Mouse (Mus musculus) kidney, postnatal 0 days (tissue): ENCODE data around the gene Cdca7l. TPM values are rescaled to one million over a fixed set of nuclear protein-coding genes. Genes with fewer than 3 reads are reported as not detected.
"Not testable (repeated sequence)": the region's sequence is repeated elsewhere in the genome, so short reads cannot be mapped to it uniquely, and the experiment has no call there.

ENCODE experiments used
- ATAC-seq: fragments of 200-750 bp; cut with Nextera tagmentation; replicated peaks from 2 replicates; pipeline ENCODE4 v1.8.0; 2017; ENCODE audit warnings: low read depth, moderate number of reproducible peaks, moderate TSS enrichment, moderate library complexity; ENCODE audit not compliant: low FRiP score
- DNase-seq: peaks from one replicate; pipeline ENCODE4 v3.0.0-alpha.2; 2016; ENCODE audit warnings: low spot score
- H3K27ac ChIP-seq: fragments of 300-500 bp; sonication (generic); 2 replicates; pipeline ENCODE4 v1.5.1; 2014; ENCODE audit warnings: mild to moderate bottlenecking
- H3K27me3 ChIP-seq: fragments of 300-500 bp; sonication (generic); 2 replicates; pipeline ENCODE4 v1.6.1; 2014; ENCODE audit warnings: low read length, mixed read lengths; ENCODE audit not compliant: insufficient read depth
- H3K36me3 ChIP-seq: fragments of 300-500 bp; sonication (generic); 2 replicates; pipeline ENCODE4 v1.6.1; 2014; ENCODE audit warnings: low read length, mixed read lengths; ENCODE audit not compliant: insufficient read depth
- H3K4me1 ChIP-seq: fragments of 300-500 bp; sonication (generic); replicated peaks from 2 replicates; pipeline ENCODE4 v1.6.1; 2014; ENCODE audit warnings: antibody characterized with exemption, low read length, mixed read lengths; ENCODE audit not compliant: insufficient read depth
- H3K4me2 ChIP-seq: fragments of 300-500 bp; sonication (generic); 2 replicates; pipeline ENCODE4 v1.6.1; 2014; ENCODE audit warnings: mild to moderate bottlenecking, low read length, moderate library complexity, mixed read lengths
- H3K4me3 ChIP-seq: fragments of 300-500 bp; sonication (generic); replicated peaks from 2 replicates; pipeline ENCODE4 v1.5.1; 2014; ENCODE audit warnings: low read depth, low read length
- H3K9ac ChIP-seq: fragments of 300-500 bp; sonication (generic); 2 replicates; pipeline ENCODE4 v1.6.1; 2014; ENCODE audit warnings: low read depth, low read length
- H3K9me3 ChIP-seq: fragments of 300-500 bp; sonication (generic); replicated peaks from 2 replicates; pipeline ENCODE4 v1.6.1; 2016; ENCODE audit warnings: low read length, inconsistent platforms, mixed read lengths
- CTCF ChIP-seq: IDR thresholded peaks from 2 replicates; pipeline ENCODE4 v1.5.1; 2016; ENCODE audit warnings: antibody characterized with exemption, low read depth, mild to moderate bottlenecking, moderate library complexity
- WGBS: fragments of 180-500 bp; shearing (Covaris S2); extraction: QIAGEN DNeasy Blood & Tissue Kit; methylation state at CpG from one replicate; pipeline ENCODE4 v1.1.7; 2014; 5-methylcytosine and 5-hydroxymethylcytosine counted together
- polyA plus RNA-seq: library from polyadenylated mRNA; unstranded; fragments of >200 nt; fragmentation: Nextera tagmentation; extraction: Ambion mirVana; gene quantifications from 2 replicates; pipeline ENCODE4 v1.2.1, GENCODE M21; 2015

Gene Cdca7l
- polyA plus RNA-seq, result 34.8 and 41.4 TPM in 2 replicates

DNA sequence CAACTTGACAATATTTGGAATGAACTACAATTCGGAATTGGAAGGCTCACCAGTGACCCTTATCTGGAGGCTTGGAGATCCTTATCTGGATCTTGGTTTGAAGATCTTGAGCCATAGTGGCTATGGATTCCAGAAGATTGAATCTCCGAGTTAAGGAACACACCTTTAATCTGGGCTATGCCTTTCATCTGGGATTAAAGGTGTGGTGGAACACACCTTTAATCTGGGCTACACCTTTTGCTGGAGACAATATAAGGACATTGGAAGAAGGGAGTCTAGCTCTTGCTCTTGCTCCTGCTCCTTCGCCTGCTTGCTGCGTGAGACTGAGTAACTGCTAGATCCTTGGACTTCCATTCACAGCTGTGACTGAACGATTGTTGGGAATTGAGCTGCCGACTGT, at the start of gene Cdca7l:
Cdca7l (plus strand) TSS at position 301 of the 400 bp plus-strand sequence.
- H3K27me3 ChIP-seq, H3K9me3 ChIP-seq, ATAC-seq, H3K9ac ChIP-seq, H3K27ac ChIP-seq, DNase-seq, H3K4me2 ChIP-seq, H3K4me3 ChIP-seq, H3K36me3 ChIP-seq, H3K4me1 ChIP-seq: not testable (repeated sequence)
- WGBS, result no CpG with 5 or more reads among the region's 6 CpGs

- Histone ChIP-seq H3K9me3 (no peaks in the 10 kb centered on the region), H3K4me2 (no peak overlapping the region), H3K4me1 (0 out of 2 replicates have a peak, but pooled peaks cover 7% of the 10 kb centered on the region), H3K27me3 (no peaks in the 10 kb centered on the region), H3K36me3 (no peaks in the 10 kb centered on the region), H3K9ac (no peak overlapping the region), H3K4me3 (no peak overlapping the region), H3K27ac (no peak overlapping the region)
- no peak for TF ChIP-seq CTCF
- DNase-seq (no peak), ATAC-seq (no peak)
- 47% methylated on average over 7 of the region's 7 CpGs for WGBS
Observed at GRCm38 (mm10) chr12:117756010-117756409, 48.1 kb upstream of the Cdca7l start.

- DNase-seq, result no peak
- Histone ChIP-seq H3K27ac (no peak overlapping the region), H3K4me1 (no peaks in the 10 kb centered on the region), H3K9me3 (no peaks in the 10 kb centered on the region), H3K36me3 (no peaks in the 10 kb centered on the region), H3K9ac (no peak overlapping the region), H3K4me3 (no peak overlapping the region), H3K27me3 (no peaks in the 10 kb centered on the region), H3K4me2 (no peak overlapping the region)
- no peak for TF ChIP-seq CTCF
- no peak for ATAC-seq
- WGBS, result 68% methylated on average over 5 of the region's 5 CpGs
Observed at GRCm38 (mm10) chr12:117760373-117760772, 43.7 kb upstream of the Cdca7l start.

DNA sequence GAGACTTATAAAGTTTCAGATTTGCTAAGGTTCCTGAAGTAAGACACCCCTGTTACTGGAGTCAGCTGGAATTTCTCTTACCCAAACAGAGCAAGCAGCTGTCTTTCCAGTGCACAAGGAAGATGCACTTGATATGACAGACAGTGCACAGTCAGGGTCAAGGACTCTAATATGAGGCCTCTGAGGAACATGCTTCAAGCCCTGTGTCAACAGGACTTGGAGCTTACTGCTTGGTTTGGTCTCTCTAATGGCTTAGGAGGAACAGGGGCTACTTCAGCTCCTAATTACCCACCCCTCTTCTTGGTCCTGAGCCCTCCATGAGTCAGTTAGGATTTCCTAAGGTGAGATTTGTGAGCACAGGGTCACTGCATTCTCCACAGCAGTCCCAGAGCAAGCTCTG, 43.2 kb upstream of the Cdca7l start:
- H3K4me3 ChIP-seq, result no peak overlapping the region
- no peaks in the 10 kb centered on the region for H3K4me1 ChIP-seq
- TF ChIP-seq CTCF, result no peak
- H3K27ac ChIP-seq, result no peak overlapping the region
- no peaks in the 10 kb centered on the region for H3K27me3 ChIP-seq
- H3K9me3 ChIP-seq, result no peaks in the 10 kb centered on the region
- H3K4me2 ChIP-seq, result no peak overlapping the region
- H3K9ac ChIP-seq, result no peak overlapping the region
- DNase-seq (no peak), ATAC-seq (no peak)
- no peaks in the 10 kb centered on the region for H3K36me3 ChIP-seq

- 0% methylated on average over 1 of the region's 1 CpGs for WGBS
- no peak overlapping the region for H3K4me2 ChIP-seq
- no peak overlapping the region for H3K9ac ChIP-seq
- H3K27ac ChIP-seq, result no peak overlapping the region
- no peaks in the 10 kb centered on the region for H3K36me3 ChIP-seq
- H3K9me3 ChIP-seq, result no peaks in the 10 kb centered on the region
- no peaks in the 10 kb centered on the region for H3K4me1 ChIP-seq
- no peak for TF ChIP-seq CTCF
- no peaks in the 10 kb centered on the region for H3K27me3 ChIP-seq
- peak; percentile 74 for DNase-seq
- peak; percentile 64 for ATAC-seq
- no peak overlapping the region for H3K4me3 ChIP-seq
Observed at GRCm38 (mm10) chr12:117761698-117762097, 42.4 kb upstream of the Cdca7l start.

DNA sequence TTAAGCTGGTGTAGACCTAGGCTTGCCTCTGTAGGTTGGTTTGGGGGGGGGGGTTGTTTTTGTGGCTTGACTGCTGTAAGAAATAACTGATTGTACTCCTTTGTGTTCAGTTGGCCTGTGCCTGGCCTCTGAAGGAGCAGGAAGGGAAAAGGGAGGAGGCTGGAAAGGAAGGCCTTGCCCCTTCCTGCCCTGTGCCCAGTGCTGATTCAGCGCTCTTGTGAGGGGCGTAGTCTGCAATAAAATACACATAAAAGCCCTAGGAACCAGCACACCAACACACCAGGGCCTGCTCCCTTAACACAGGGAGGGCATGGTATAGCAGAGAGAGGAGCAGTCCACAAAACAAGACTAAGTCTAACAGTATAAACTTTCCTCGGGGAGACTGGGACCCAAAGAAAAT, 40.8 kb upstream of the Cdca7l start:
- no peak for ATAC-seq
- no peak overlapping the region for H3K4me3 ChIP-seq
- TF ChIP-seq CTCF, result no peak

DNA sequence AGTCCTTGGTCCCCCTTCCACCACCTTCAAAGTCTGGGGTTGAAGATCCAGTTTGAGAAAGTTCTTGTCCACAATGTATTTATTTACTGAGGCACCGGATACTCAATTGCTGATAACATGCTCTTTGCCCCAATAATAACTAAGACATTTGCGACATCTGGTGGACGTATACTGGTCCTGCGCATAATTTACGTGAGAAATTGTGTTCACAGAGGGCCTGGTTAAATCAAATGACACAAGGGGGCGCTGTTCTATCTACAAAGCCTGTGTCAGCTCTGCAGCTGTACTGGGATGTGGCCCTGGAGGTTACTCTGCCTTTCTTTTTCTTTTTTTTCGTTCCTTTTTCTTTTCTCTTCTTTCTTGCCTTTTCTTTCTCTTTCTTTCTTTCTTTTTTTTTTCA, 39.2 kb upstream of the Cdca7l start:
- Histone ChIP-seq H3K36me3 (no peaks in the 10 kb centered on the region), H3K9me3 (no peaks in the 10 kb centered on the region), H3K9ac (no peak overlapping the region), H3K4me1 (no peaks in the 10 kb centered on the region), H3K4me3 (no peak overlapping the region), H3K27ac (no peak overlapping the region), H3K4me2 (no peak overlapping the region), H3K27me3 (no peaks in the 10 kb centered on the region)
- 0 out of 2 replicates have a peak, but pooled peaks have one; percentile 59 for ATAC-seq
- peak; percentile 100 for TF ChIP-seq CTCF
- DNase-seq, result peak; percentile 97
- 8% methylated on average over 7 of the region's 7 CpGs for WGBS

More for the DNA sequence above, 40.8 kb upstream of the Cdca7l start:
- Histone ChIP-seq H3K9me3 (no peaks in the 10 kb centered on the region), H3K4me2 (no peak overlapping the region), H3K9ac (no peak overlapping the region), H3K4me1 (no peaks in the 10 kb centered on the region), H3K27ac (peak overlapping the region; percentile 14; the same call in 1 of the 2 replicates), H3K36me3 (no peaks in the 10 kb centered on the region), H3K27me3 (no peaks in the 10 kb centered on the region)
- DNase-seq, result peak; percentile 57
- 37% methylated on average over 3 of the region's 3 CpGs for WGBS
